In the genomic region with DNA sequence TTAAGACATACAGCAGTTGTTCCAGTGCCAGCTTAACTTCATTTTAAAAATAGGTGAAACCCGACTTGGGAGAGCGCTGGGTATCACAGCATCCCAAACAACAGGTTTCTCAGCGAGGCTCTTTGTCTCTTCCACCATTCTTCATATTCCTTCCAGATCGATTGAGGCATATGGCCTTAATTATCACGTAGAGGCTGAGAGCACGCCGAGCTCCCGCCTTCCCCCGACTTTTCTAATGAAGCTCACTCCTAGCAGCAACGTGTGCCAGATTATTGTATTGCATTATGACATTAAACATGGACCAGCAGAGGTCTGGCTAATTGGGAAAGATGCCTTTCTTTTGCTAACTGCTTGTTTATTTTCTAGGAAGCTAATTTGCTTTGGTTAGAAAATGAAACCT, we compare ENCODE assay signal across 15 mouse cellular contexts.
DNase-seq lines count a peak whose midpoint lies in the region; ATAC-seq and TF ChIP-seq lines count a peak whose summit lies in the region.
"Had no signal": no experiment of that assay in that cellular context is flagged by ENCODE, and none has a peak within 500 bp of the region (broad histone marks: within the 10 kb centered on the region; RNA-seq: fewer than 3 reads in every experiment).

No protein-coding gene starts in this region.

- no peaks in the 10 kb centered on the region for H3K4me1 ChIP-seq in kidney, embryonic 15.5 days
- H3K4me1 ChIP-seq in kidney, embryonic 14.5 days (ENCODE audit: control insufficient read depth, insufficient read depth, low read length): no peaks in the 10 kb centered on the region
- H3K4me1 ChIP-seq in embryonic facial prominence, embryonic 13.5 days: 0 out of 2 replicates have a peak, but pooled peaks cover 6% of the 10 kb centered on the region
- no peaks in the 10 kb centered on the region for H3K4me1 ChIP-seq in hindbrain, postnatal 0 days (ENCODE audit: insufficient read depth, low read length)
- no peaks in the 10 kb centered on the region; the same call in 1 of the 2 replicates for H3K4me1 ChIP-seq in midbrain, embryonic 16.5 days (ENCODE audit: control insufficient read depth, insufficient read depth, low read length)
- H3K4me1 ChIP-seq: megakaryocyte, embryonic 14.5 days had no signal

- no peak overlapping the region for H3K4me3 ChIP-seq in kidney, embryonic 15.5 days (replicated peaks)
- no peak overlapping the region for H3K4me3 ChIP-seq in kidney, embryonic 14.5 days (ENCODE audit: low read length)
- H3K4me3 ChIP-seq in embryonic facial prominence, embryonic 13.5 days: no peak overlapping the region
- no peak overlapping the region for H3K4me3 ChIP-seq in hindbrain, postnatal 0 days (ENCODE audit: low read length)
- no peak overlapping the region for H3K4me3 ChIP-seq in midbrain, embryonic 16.5 days (ENCODE audit: low read depth, low read length)
- H3K4me3 ChIP-seq: megakaryocyte, embryonic 14.5 days had no signal

- H3K9me3 ChIP-seq in kidney, embryonic 15.5 days (replicated peaks): no peaks in the 10 kb centered on the region
- H3K9me3 ChIP-seq in kidney, embryonic 14.5 days (ENCODE audit: control insufficient read depth, low read length): no peaks in the 10 kb centered on the region
- no peaks in the 10 kb centered on the region for H3K9me3 ChIP-seq in embryonic facial prominence, embryonic 13.5 days
- no peaks in the 10 kb centered on the region for H3K9me3 ChIP-seq in hindbrain, postnatal 0 days (ENCODE audit: low read length)
- H3K9me3 ChIP-seq in midbrain, embryonic 16.5 days (replicated peaks; ENCODE audit: control insufficient read depth, low read length, poor library complexity, severe bottlenecking): no peaks in the 10 kb centered on the region
- H3K9me3 ChIP-seq: megakaryocyte, embryonic 14.5 days had no signal

- 79% methylated on average over 10 of the region's 10 CpGs for WGBS in kidney, embryonic 15.5 days
- 77% methylated on average over 10 of the region's 10 CpGs for WGBS in kidney, embryonic 14.5 days
- 17% methylated on average over 10 of the region's 10 CpGs for WGBS in embryonic facial prominence, embryonic 13.5 days
- 34% methylated on average over 10 of the region's 10 CpGs for WGBS in hindbrain, postnatal 0 days
- 35% methylated on average over 10 of the region's 10 CpGs for WGBS in midbrain, embryonic 16.5 days

- H3K27me3 ChIP-seq in kidney, embryonic 15.5 days: no peaks in the 10 kb centered on the region
- no peaks in the 10 kb centered on the region for H3K27me3 ChIP-seq in kidney, embryonic 14.5 days (ENCODE audit: control insufficient read depth, insufficient read depth, low read length)
- H3K27me3 ChIP-seq in embryonic facial prominence, embryonic 13.5 days: no peaks in the 10 kb centered on the region
- H3K27me3 ChIP-seq in hindbrain, postnatal 0 days (ENCODE audit: insufficient read depth, low read length): no peaks in the 10 kb centered on the region
- no peaks in the 10 kb centered on the region for H3K27me3 ChIP-seq in midbrain, embryonic 16.5 days (ENCODE audit: control insufficient read depth, insufficient read depth, low read depth, low read length)
- H3K27me3 ChIP-seq: megakaryocyte, embryonic 14.5 days had no signal

- H3K4me2 ChIP-seq in kidney, embryonic 15.5 days: 0 out of 2 replicates have a peak overlapping the region, but pooled peaks have one; percentile 12
- H3K4me2 ChIP-seq in kidney, embryonic 14.5 days (replicated peaks; ENCODE audit: low read depth, low read length): no peak overlapping the region
- peak overlapping the region; percentile 18; the same call in 1 of the 2 replicates for H3K4me2 ChIP-seq in embryonic facial prominence, embryonic 13.5 days
- H3K4me2 ChIP-seq in hindbrain, postnatal 0 days (ENCODE audit: low read depth, low read length): 0 out of 2 replicates have a peak overlapping the region, but pooled peaks have one; percentile 18
- peak overlapping the region; percentile 35 for H3K4me2 ChIP-seq in midbrain, embryonic 16.5 days (ENCODE audit: low read length)

- H3K27ac ChIP-seq in kidney, embryonic 15.5 days: no peak overlapping the region
- H3K27ac ChIP-seq in kidney, embryonic 14.5 days (ENCODE audit: low read depth, low read length): no peak overlapping the region
- no peak overlapping the region for H3K27ac ChIP-seq in embryonic facial prominence, embryonic 13.5 days
- H3K27ac ChIP-seq in hindbrain, postnatal 0 days: no peak overlapping the region
- H3K27ac ChIP-seq in midbrain, embryonic 16.5 days (ENCODE audit: low read length): peak overlapping the region; percentile 59
- H3K27ac ChIP-seq: liver, embryonic 14.5 days had no signal

- DNase-seq in hindbrain, postnatal 0 days (ENCODE audit: low spot score): peak; percentile 66
- no peak for DNase-seq in left cerebral cortex, postnatal 10 days (ENCODE audit: extremely low spot score in 1 of 2, low spot score in 2 of 2)
- no peak for DNase-seq in adrenal gland, postnatal 4 days (ENCODE audit: low spot score in 2 of 2)
- DNase-seq: adrenal gland, postnatal 25 days; cerebellum, adult 8-10 months; heart, postnatal 36 days; thymus, postnatal 4 days had no signal

- no peaks in the 10 kb centered on the region for H3K36me3 ChIP-seq in kidney, embryonic 15.5 days
- H3K36me3 ChIP-seq in kidney, embryonic 14.5 days (ENCODE audit: control insufficient read depth, insufficient read depth, low read length): no peaks in the 10 kb centered on the region
- no peaks in the 10 kb centered on the region for H3K36me3 ChIP-seq in embryonic facial prominence, embryonic 13.5 days
- H3K36me3 ChIP-seq in hindbrain, postnatal 0 days (ENCODE audit: insufficient read depth, low read length): no peaks in the 10 kb centered on the region
- H3K36me3 ChIP-seq in midbrain, embryonic 16.5 days (ENCODE audit: control insufficient read depth, insufficient read depth, low read length): no peaks in the 10 kb centered on the region

- no peak for ATAC-seq in kidney, embryonic 15.5 days (replicated peaks; ENCODE audit: low FRiP score)
- ATAC-seq in kidney, embryonic 14.5 days (ENCODE audit: low FRiP score, low TSS enrichment): no peak
- ATAC-seq in embryonic facial prominence, embryonic 13.5 days (ENCODE audit: insufficient number of reproducible peaks, insufficient read depth, low FRiP score, low TSS enrichment, low read depth): no peak
- peak; percentile 53; the same call in 1 of the 2 replicates for ATAC-seq in hindbrain, postnatal 0 days
- peak; percentile 64 for ATAC-seq in midbrain, embryonic 16.5 days
- ATAC-seq in inflammation-experienced regulatory T-cells, adult 6 months: no peak
- ATAC-seq: Patski had no signal

- TF ChIP-seq CTCF in hindbrain, postnatal 0 days (IDR thresholded peaks at IDR 0.05; ENCODE audit: low read depth): no peak

- intact Hi-C loops in left cerebral cortex, postnatal 10 days (cut with DNase I): no loop called here

- H3K9ac ChIP-seq in kidney, embryonic 15.5 days: no peak overlapping the region
- H3K9ac ChIP-seq in kidney, embryonic 14.5 days (ENCODE audit: low read depth, low read length): no peak overlapping the region
- no peak overlapping the region for H3K9ac ChIP-seq in embryonic facial prominence, embryonic 13.5 days
- no peak overlapping the region for H3K9ac ChIP-seq in hindbrain, postnatal 0 days (replicated peaks; ENCODE audit: low read length)
- 0 out of 2 replicates have a peak overlapping the region, but pooled peaks have one; percentile 16 for H3K9ac ChIP-seq in midbrain, embryonic 16.5 days (ENCODE audit: low read depth, low read length)
- H3K9ac ChIP-seq: liver, embryonic 14.5 days had no signal

Comparison
In these comparisons a context has a peak if more than half of its experiments do, and no peak if none do; other contexts are left out.
1. ATAC-seq: peak in hindbrain, postnatal 0 days (single experiment) and midbrain, embryonic 16.5 days (single experiment); none in kidney, embryonic 15.5 days (single experiment), kidney, embryonic 14.5 days (single experiment), embryonic facial prominence, embryonic 13.5 days (single experiment) and inflammation-experienced regulatory T-cells, adult 6 months (single experiment).